Mouse (Mus musculus) forebrain, embryonic 10.5 days (tissue): ENCODE results near the gene Ttc7b. TPM values are rescaled to one million over a fixed set of nuclear protein-coding genes. Genes with fewer than 3 reads are reported as not detected.
A peak's percentile ranks its signal among the peaks of the same experiment; 100 is the strongest.

Experiments
- DNase-seq: peaks from one replicate; pipeline ENCODE4 v3.0.0-alpha.2; 2017; ENCODE audit warnings: low spot score; ENCODE audit errors: extremely low spot score
- H3K27ac ChIP-seq: fragments of 300-500 bp; sonication (generic); 2 replicates; pipeline ENCODE4 v1.5.1; 2016; ENCODE audit warnings: mild to moderate bottlenecking
- H3K27me3 ChIP-seq: fragments of 300-500 bp; sonication (generic); 2 replicates; pipeline ENCODE4 v1.6.1; 2016; ENCODE audit warnings: mild to moderate bottlenecking; ENCODE audit not compliant: poor library complexity, severe bottlenecking
- H3K36me3 ChIP-seq: fragments of 300-500 bp; sonication (generic); replicated peaks from 2 replicates; pipeline ENCODE4 v1.6.1; 2016; ENCODE audit warnings: mild to moderate bottlenecking, moderate library complexity
- H3K4me1 ChIP-seq: fragments of 300-500 bp; sonication (generic); 2 replicates; pipeline ENCODE4 v1.6.1; 2016
- H3K4me3 ChIP-seq: fragments of 300-500 bp; sonication (generic); 2 replicates; pipeline ENCODE4 v1.5.1; 2016; ENCODE audit warnings: mild to moderate bottlenecking, moderate library complexity
- H3K9me3 ChIP-seq: fragments of 300-500 bp; sonication (generic); 2 replicates; pipeline ENCODE4 v1.6.1; 2016; ENCODE audit warnings: mild to moderate bottlenecking, moderate library complexity
- WGBS: fragments of 180-500 bp; shearing (Covaris S2); methylation state at CpG from one replicate; pipeline ENCODE4 v1.1.7; 2016; 5-methylcytosine and 5-hydroxymethylcytosine counted together
- polyA plus RNA-seq: library from polyadenylated mRNA; unstranded; fragments of >200 nt; fragmentation: Nextera tagmentation; extraction: Ambion mirVana; gene quantifications from 2 replicates; pipeline ENCODE4 v1.2.1, GENCODE M21; 2016

Gene Ttc7b
- polyA plus RNA-seq, 1 experiment from 2014 or later, result 5.5 TPM

DNA sequence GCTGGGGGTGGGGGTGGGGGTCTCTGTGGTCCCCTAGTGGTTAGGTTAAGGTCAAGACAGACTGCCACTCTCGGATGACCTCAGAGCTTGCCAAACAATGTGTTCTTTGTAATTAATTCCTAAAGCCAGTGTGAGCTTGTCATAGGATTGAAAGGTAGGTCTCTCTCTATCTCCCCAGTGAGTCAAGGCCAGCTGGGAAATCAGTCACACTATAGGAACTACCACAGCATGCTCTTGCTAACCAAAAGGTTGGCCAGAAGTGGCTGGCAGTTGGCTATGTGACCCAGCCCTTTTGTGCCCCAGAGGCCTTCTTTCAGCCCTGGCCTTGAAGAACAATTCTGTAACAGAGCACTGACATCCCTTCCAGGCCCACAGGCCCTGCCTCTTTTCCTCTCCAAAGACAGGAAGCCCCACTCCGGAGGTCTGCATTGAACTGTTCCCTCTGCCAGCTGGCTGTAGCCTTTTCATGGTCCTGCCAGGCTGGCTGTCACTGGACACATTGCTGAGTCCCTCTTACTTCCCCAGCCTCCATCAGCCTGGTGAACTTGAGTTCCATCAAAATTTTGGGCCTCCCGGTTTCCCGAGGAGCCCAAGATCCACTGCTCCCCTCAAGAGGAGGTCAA, 215.5 kb downstream of the Ttc7b start:
- Histone ChIP-seq H3K4me3 (no peak overlapping the region), H3K27me3 (no peaks in the 10 kb centered on the region), H3K9me3 (no peaks in the 10 kb centered on the region), H3K36me3 (peaks cover 5% of the 10 kb centered on the region; the same call in 1 of the 2 replicates), H3K27ac (peak overlapping the region; percentile 49; the same call in 1 of the 2 replicates), H3K4me1 (peaks cover 47% of the 10 kb centered on the region)
- 76% methylated on average over 4 of the region's 4 CpGs for WGBS
- no peak for DNase-seq

DNA sequence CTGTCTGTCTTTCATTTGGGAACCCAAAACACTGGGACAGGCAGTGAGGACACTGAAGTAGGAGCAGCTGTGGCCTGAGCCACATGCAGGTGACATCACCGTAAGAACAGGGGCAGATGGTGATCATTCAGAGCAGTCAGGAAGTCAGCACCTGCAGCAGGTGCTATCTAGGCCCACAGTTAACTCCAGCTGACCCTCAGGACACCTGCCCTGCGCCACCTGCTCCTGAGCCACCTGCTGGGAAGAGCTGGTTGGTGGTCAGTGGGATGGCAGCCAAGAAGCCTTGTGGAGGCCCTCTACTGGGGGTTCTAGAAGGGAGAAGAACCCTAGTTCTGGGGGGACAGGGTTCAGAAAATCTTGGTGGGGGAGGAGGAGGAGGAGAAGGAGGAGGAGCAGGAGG, 216.3 kb downstream of the Ttc7b start:
- H3K27me3 ChIP-seq, result no peaks in the 10 kb centered on the region
- WGBS, result 87% methylated on average over 2 of the region's 2 CpGs
- H3K36me3 ChIP-seq, result peaks cover 13% of the 10 kb centered on the region
- DNase-seq, result no peak
- no peaks in the 10 kb centered on the region for H3K9me3 ChIP-seq
- H3K27ac ChIP-seq, result no peak overlapping the region
- no peak overlapping the region for H3K4me3 ChIP-seq
- H3K4me1 ChIP-seq, result peaks cover 39% of the 10 kb centered on the region

- no peak for DNase-seq
- Histone ChIP-seq H3K36me3 (peaks cover 20% of the 10 kb centered on the region), H3K4me1 (peaks cover 35% of the 10 kb centered on the region), H3K9me3 (no peaks in the 10 kb centered on the region), H3K27me3 (no peaks in the 10 kb centered on the region), H3K27ac (no peak overlapping the region), H3K4me3 (no peak overlapping the region)
- WGBS, result 88% methylated on average over 7 of the region's 7 CpGs
Observed at GRCm38 (mm10) chr12:100303141-100303540, 217.5 kb downstream of the Ttc7b start.

DNA sequence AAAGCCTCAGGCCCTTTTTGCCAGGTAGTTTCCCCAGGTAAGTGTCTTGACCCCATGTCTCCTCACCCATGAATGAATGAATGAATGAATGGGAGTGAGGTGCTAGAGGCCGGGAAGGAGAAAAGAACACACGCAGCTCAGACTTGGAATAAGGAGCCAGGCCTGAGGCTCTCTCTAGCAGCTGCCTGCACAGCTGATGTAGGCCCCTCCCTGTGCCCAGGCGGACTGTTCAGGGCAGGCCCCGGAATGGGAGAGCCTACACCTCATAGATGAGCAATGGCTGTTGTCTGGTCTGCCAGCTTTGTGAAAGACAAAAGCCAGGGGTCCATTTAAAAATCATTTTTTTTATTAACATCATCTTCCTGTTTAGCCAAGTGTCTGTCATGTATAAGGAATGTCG, 220.2 kb downstream of the Ttc7b start:
- 87% methylated on average over 5 of the region's 5 CpGs for WGBS
- no peak overlapping the region for H3K4me3 ChIP-seq
- H3K27me3 ChIP-seq, result no peaks in the 10 kb centered on the region
- H3K27ac ChIP-seq, result no peak overlapping the region
- H3K36me3 ChIP-seq, result peaks cover 20% of the 10 kb centered on the region
- no peak for DNase-seq
- peaks cover 16% of the 10 kb centered on the region for H3K4me1 ChIP-seq
- H3K9me3 ChIP-seq, result no peaks in the 10 kb centered on the region

GRCm38 (mm10) chr12:100299322-100299726, 221.3 kb downstream of the Ttc7b start:
- no peak for DNase-seq
- Histone ChIP-seq H3K9me3 (no peaks in the 10 kb centered on the region), H3K27me3 (no peaks in the 10 kb centered on the region), H3K4me1 (0 out of 2 replicates have a peak, but pooled peaks cover 6% of the 10 kb centered on the region), H3K4me3 (no peak overlapping the region), H3K27ac (no peak overlapping the region), H3K36me3 (peaks cover 20% of the 10 kb centered on the region)
- 85% methylated on average over 8 of the region's 8 CpGs for WGBS

GRCm38 (mm10) chr12:100298788-100299187, 221.8 kb downstream of the Ttc7b start:
- H3K36me3 ChIP-seq, result peaks cover 20% of the 10 kb centered on the region
- WGBS, result 89% methylated on average over 2 of the region's 2 CpGs
- no peaks in the 10 kb centered on the region for H3K9me3 ChIP-seq
- no peaks in the 10 kb centered on the region for H3K27me3 ChIP-seq
- H3K4me3 ChIP-seq, result no peak overlapping the region
- H3K27ac ChIP-seq, result 0 out of 2 replicates have a peak overlapping the region, but pooled peaks have one; percentile 12
- H3K4me1 ChIP-seq, result 0 out of 2 replicates have a peak, but pooled peaks cover 4% of the 10 kb centered on the region
- DNase-seq, result no peak

GRCm38 (mm10) chr12:100297961-100298360, 222.7 kb downstream of the Ttc7b start:
- Histone ChIP-seq H3K36me3 (peaks cover 20% of the 10 kb centered on the region), H3K27ac (no peak overlapping the region), H3K4me1 (0 out of 2 replicates have a peak, but pooled peaks cover 4% of the 10 kb centered on the region), H3K9me3 (no peaks in the 10 kb centered on the region), H3K4me3 (no peak overlapping the region), H3K27me3 (no peaks in the 10 kb centered on the region)
- no peak for DNase-seq
- 90% methylated on average over 4 of the region's 4 CpGs for WGBS

- no peaks in the 10 kb centered on the region for H3K27me3 ChIP-seq
- WGBS, result 86% methylated on average over 2 of the region's 2 CpGs
- H3K27ac ChIP-seq, result no peak overlapping the region
- peaks cover 9% of the 10 kb centered on the region for H3K36me3 ChIP-seq
- no peak overlapping the region for H3K4me3 ChIP-seq
- DNase-seq, result no peak
- peaks cover 27% of the 10 kb centered on the region for H3K4me1 ChIP-seq
- H3K9me3 ChIP-seq, result no peaks in the 10 kb centered on the region
Observed at GRCm38 (mm10) chr12:100294457-100294856, 226.2 kb downstream of the Ttc7b start.

- Histone ChIP-seq H3K27me3 (no peaks in the 10 kb centered on the region), H3K4me3 (no peak overlapping the region), H3K9me3 (no peaks in the 10 kb centered on the region), H3K27ac (no peak overlapping the region), H3K4me1 (peaks cover 30% of the 10 kb centered on the region), H3K36me3 (peaks cover 4% of the 10 kb centered on the region; the same call in 1 of the 2 replicates)
- WGBS, result 93% methylated on average over 9 of the region's 9 CpGs
- no peak for DNase-seq
Observed at GRCm38 (mm10) chr12:100293956-100294355, 226.7 kb downstream of the Ttc7b start.

- Histone ChIP-seq H3K27ac (peak overlapping the region; percentile 81), H3K9me3 (no peaks in the 10 kb centered on the region), H3K4me3 (0 out of 2 replicates have a peak overlapping the region, but pooled peaks have one; percentile 16), H3K27me3 (no peaks in the 10 kb centered on the region), H3K4me1 (peaks cover 35% of the 10 kb centered on the region), H3K36me3 (no peaks in the 10 kb centered on the region)
- peak; percentile 69 for DNase-seq
- WGBS, result 46% methylated on average over 18 of the region's 18 CpGs
Observed at GRCm38 (mm10) chr12:100290711-100291685, 229.6 kb downstream of the Ttc7b start.

DNA sequence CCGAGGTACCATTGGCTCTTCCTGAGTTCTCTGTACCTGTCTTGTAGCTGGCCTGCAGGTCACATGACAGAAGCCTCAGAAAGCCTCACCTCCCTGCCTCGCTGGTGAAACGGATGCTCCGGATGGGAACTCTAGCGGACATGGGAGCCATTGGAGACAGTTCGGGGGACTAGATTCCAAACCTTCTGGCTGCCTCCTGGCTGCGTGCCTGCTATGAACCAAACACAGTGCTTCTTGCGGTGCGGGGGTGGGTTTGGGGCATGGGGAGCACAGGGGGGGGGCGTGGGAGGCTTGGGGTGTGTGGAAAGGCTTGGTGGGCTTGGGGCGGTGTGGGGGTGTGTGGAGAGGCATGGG, 230.5 kb downstream of the Ttc7b start:
- DNase-seq, result no peak
- Histone ChIP-seq H3K4me3 (no peak overlapping the region), H3K9me3 (no peaks in the 10 kb centered on the region), H3K27me3 (no peaks in the 10 kb centered on the region), H3K27ac (peak overlapping the region; percentile 81), H3K36me3 (no peaks in the 10 kb centered on the region), H3K4me1 (peaks cover 35% of the 10 kb centered on the region)
- WGBS, result 75% methylated on average over 11 of the region's 11 CpGs

DNA sequence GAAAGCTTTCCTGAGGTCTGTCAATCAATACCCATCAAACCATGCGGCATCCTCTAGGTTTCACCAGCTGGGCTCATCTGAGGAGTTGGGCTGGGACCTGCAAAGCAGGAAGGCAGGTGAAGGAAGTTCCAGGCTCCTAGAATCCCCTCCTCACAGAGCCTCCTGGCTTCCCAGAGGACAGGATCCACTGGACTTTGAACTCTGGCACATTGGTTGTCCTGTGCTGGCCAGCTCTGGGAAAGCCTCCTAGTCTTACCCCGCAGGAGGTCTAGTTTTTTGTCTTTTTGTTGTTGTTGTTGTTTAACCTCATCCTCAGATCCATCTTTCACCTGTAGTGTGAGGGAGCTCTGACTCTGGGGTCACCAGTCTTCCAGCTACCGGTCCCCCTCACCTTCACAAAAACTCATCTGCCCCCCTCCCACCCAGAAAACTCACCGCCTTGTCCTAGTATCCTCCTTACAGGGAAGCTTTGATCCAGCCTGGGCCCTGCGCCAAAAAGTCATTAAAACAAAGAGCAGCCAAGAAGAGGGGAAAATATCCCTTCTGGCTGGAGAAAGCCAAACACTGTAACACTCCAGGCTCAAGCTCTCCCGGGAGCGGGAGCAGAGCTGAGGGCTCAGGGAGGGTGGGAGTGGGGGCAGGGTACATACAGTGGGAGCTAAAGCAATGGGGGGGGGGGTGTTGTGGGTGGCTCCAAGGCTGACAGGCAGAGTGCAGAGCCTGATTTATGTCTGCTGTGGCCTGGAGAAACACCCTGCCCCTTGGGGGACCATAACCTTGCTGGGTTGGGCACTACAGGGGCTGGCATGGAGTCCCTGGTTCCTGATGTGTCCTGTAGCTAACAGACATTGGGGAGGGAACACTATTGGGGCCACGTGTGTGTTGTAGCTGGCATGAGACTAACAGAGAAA, 231.1 kb downstream of the Ttc7b start:
- no peak for DNase-seq
- no peaks in the 10 kb centered on the region for H3K36me3 ChIP-seq
- H3K27ac ChIP-seq, result peak overlapping the region; percentile 81
- no peak overlapping the region for H3K4me3 ChIP-seq
- WGBS, result 48% methylated on average over 8 of the region's 8 CpGs
- H3K4me1 ChIP-seq, result peaks cover 35% of the 10 kb centered on the region
- H3K27me3 ChIP-seq, result no peaks in the 10 kb centered on the region
- no peaks in the 10 kb centered on the region for H3K9me3 ChIP-seq
